Comparison of ENCODE assay signal across 9 mouse cellular contexts in genomic region chr1:155862967-155863366, GRCm38 (mm10). TPM values are rescaled to one million over a fixed set of nuclear protein-coding genes. Genes with fewer than 3 reads are reported as not detected.
DNase-seq lines count a peak whose midpoint lies in the region; ATAC-seq and TF ChIP-seq lines count a peak whose summit lies in the region.
"Had no signal": no experiment of that assay in that cellular context is flagged by ENCODE, and none has a peak within 500 bp of the region (broad histone marks: within the 10 kb centered on the region; RNA-seq: fewer than 3 reads in every experiment).

No protein-coding gene starts in this region.

- H3K36me3 ChIP-seq in lung, embryonic 14.5 days (ENCODE audit: insufficient read depth) = peaks cover 81% of the 10 kb centered on the region

- no peak overlapping the region for H3K27ac ChIP-seq in gastrocnemius, adult 2 months
- no peak overlapping the region for H3K27ac ChIP-seq in lung, embryonic 14.5 days (ENCODE audit: low read depth)

- no peaks in the 10 kb centered on the region for H3K9me3 ChIP-seq in lung, embryonic 14.5 days (ENCODE audit: low read depth, low read length)

- no peak overlapping the region for H3K4me2 ChIP-seq in lung, embryonic 14.5 days

- no peak overlapping the region for H3K9ac ChIP-seq in lung, embryonic 14.5 days

- intact Hi-C loops in gastrocnemius, adult 2 months (cut with DNase I) = no loop called here
- intact Hi-C loops in gastrocnemius, postnatal 14 days (cut with DNase I; ENCODE audit: low total_unique reads) = no loop called here

- ATAC-seq in lung, embryonic 14.5 days (ENCODE audit: insufficient read depth) = no peak

- H3K27me3 ChIP-seq in lung, embryonic 14.5 days (ENCODE audit: insufficient read depth, low read length) = no peaks in the 10 kb centered on the region

- peak; percentile 34 for TF ChIP-seq CTCF in gastrocnemius, adult 2 months (IDR thresholded peaks at IDR 0.05)
- TF ChIP-seq CTCF in lung, embryonic 14.5 days (IDR thresholded peaks at IDR 0.05; ENCODE audit: low read depth) = peak; percentile 39; the same call in 1 of the 2 replicates

- DNase-seq in gastrocnemius, adult 2 months = no peak
- no peak for DNase-seq in gastrocnemius, adult 8-10 months (ENCODE audit: low spot score in 2 of 2)
- peak; percentile 13 for DNase-seq in lung, embryonic 14.5 days
- no peak for DNase-seq in lung, adult 18-20 months
- peak; percentile 34 for DNase-seq in c-Kit-positive CD71-negative TER-119-negative erythroid progenitor cells, embryonic 14.5 days (ENCODE audit: low read depth)
- peak; percentile 22 for DNase-seq in retina, embryonic 14.5 days (ENCODE audit: low spot score)
- DNase-seq in gastrocnemius, postnatal 14 days = no peak
- DNase-seq in layer of hippocampus, adult 9-11 months = no peak
- DNase-seq: gastrocnemius, postnatal 25 days had no signal

- no peak overlapping the region for H3K4me3 ChIP-seq in gastrocnemius, adult 2 months
- H3K4me3 ChIP-seq in lung, embryonic 14.5 days (ENCODE audit: low read depth, low read length) = no peak overlapping the region

- no peaks in the 10 kb centered on the region for H3K4me1 ChIP-seq in lung, embryonic 14.5 days (ENCODE audit: insufficient read depth)

- 64% methylated on average over 4 of the region's 4 CpGs for WGBS in lung, embryonic 14.5 days

RNA-seq across cellular contexts. Expression of gene Qsox1, which starts 50.3 kb away (rescaled TPM):
- total RNA-seq in gastrocnemius, adult 2 months (2021) = 10 to 100 TPM; 21.7 to 22.0 TPM
- total RNA-seq in gastrocnemius, adult 8-10 months (2022) = 10 to 100 TPM; 15.6 to 20.1 (median 16.5) TPM
- polyA plus RNA-seq in lung, embryonic 14.5 days (2014; fragmentation: Nextera tagmentation; extraction: Ambion mirVana) = 18.2 and 19.7 TPM in 2 replicates
- 10 to 100 TPM; 32.3 to 33.3 TPM for total RNA-seq in gastrocnemius, postnatal 14 days (2021)

Comparison
In these comparisons a context has a peak if more than half of its experiments do, and no peak if none do; other contexts are left out.
1. DNase-seq: peak in lung, embryonic 14.5 days (single experiment), c-Kit-positive CD71-negative TER-119-negative erythroid progenitor cells, embryonic 14.5 days (single experiment) and retina, embryonic 14.5 days (single experiment); none in gastrocnemius, adult 2 months (single experiment), gastrocnemius, adult 8-10 months (0 of 2), lung, adult 18-20 months (0 of 2), gastrocnemius, postnatal 14 days (single experiment) and layer of hippocampus, adult 9-11 months (single experiment).